Mouse (Mus musculus) small intestine, adult 2 months (tissue): ENCODE results near the gene Arhgdia.

Experiments
- CTCF ChIP-seq: fragments of 200-500 bp; IDR thresholded peaks from 2 replicates; pipeline ENCODE4 v1.5.1; 2012; ENCODE audit warnings: low read depth, mild to moderate bottlenecking, control low read depth, inconsistent platforms, low read length, moderate library complexity, mixed read lengths; ENCODE audit not compliant: insufficient replicate concordance, insufficient read length; ENCODE audit errors: extremely low read depth
- POLR2A ChIP-seq: fragments of 200-500 bp; IDR thresholded peaks from 2 replicates; pipeline ENCODE4 v1.6.1; 2012; ENCODE audit warnings: low read depth, mild to moderate bottlenecking, control low read depth, inconsistent platforms, low read length, moderate library complexity

DNA sequence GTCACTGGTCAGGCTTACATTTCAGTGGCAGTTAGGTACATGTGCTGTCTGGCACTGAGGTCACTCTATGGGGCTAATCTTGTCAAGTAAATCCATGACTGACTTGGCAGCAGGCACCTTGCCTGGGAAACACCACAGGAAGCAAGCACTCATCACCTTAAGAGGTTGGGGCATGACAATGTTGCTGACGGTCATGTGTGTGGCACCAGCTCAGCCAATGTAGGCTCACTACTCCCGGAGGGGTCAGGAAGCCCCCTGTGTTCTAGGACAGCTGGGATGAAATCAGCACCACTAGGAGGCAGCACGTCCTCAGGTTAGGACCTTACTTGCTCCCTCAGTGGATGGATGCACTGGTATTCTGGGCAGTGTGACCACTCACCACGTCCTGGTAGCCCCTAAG lies 39.5 kb downstream of the Arhgdia start:
- TF ChIP-seq CTCF (0 out of 2 replicates have a peak, but pooled peaks have one; percentile 16), POLR2A (no peak)
